Mouse (Mus musculus) midbrain, embryonic 10.5 days (tissue): ENCODE data around the gene Lingo1. TPM values are rescaled to one million over a fixed set of nuclear protein-coding genes. Genes with fewer than 3 reads are reported as not detected.

ENCODE experiments used
- DNase-seq: peaks from one replicate; pipeline ENCODE4 v3.0.0-alpha.2; 2017; ENCODE audit warnings: low spot score
- H3K27ac ChIP-seq: fragments of 300-500 bp; sonication (generic); replicated peaks from 2 replicates; pipeline ENCODE4 v1.5.1; 2016; ENCODE audit warnings: mild to moderate bottlenecking
- H3K27me3 ChIP-seq: fragments of 300-500 bp; sonication (generic); 2 replicates; pipeline ENCODE4 v1.6.1; 2016; ENCODE audit warnings: low read depth, mild to moderate bottlenecking; ENCODE audit not compliant: poor library complexity, severe bottlenecking
- H3K36me3 ChIP-seq: fragments of 300-500 bp; sonication (generic); 2 replicates; pipeline ENCODE4 v1.6.1; 2016; ENCODE audit warnings: mild to moderate bottlenecking, moderate library complexity
- H3K4me1 ChIP-seq: fragments of 300-500 bp; sonication (generic); 2 replicates; pipeline ENCODE4 v1.6.1; 2016
- H3K4me3 ChIP-seq: fragments of 300-500 bp; sonication (generic); 2 replicates; pipeline ENCODE4 v1.5.1; 2016; ENCODE audit warnings: mild to moderate bottlenecking, moderate library complexity
- H3K9me3 ChIP-seq: fragments of 300-500 bp; sonication (generic); replicated peaks from 2 replicates; pipeline ENCODE4 v1.6.1; 2016; ENCODE audit warnings: mild to moderate bottlenecking
- WGBS: fragments of 180-500 bp; shearing (Covaris S2); methylation state at CpG from one replicate; pipeline ENCODE4 v1.1.7; 2016; 5-methylcytosine and 5-hydroxymethylcytosine counted together
- polyA plus RNA-seq: library from polyadenylated mRNA; unstranded; fragments of >200 nt; fragmentation: Nextera tagmentation; extraction: Ambion mirVana; gene quantifications from 2 replicates; pipeline ENCODE4 v1.2.1, GENCODE M21; 2016

The Lingo1 gene
- polyA plus RNA-seq, 1 experiment from 2014 or later, result 2.8 TPM

- 0% methylated on average over 25 of the region's 25 CpGs for WGBS
- Histone ChIP-seq H3K27me3 (peaks cover 81% of the 10 kb centered on the region), H3K36me3 (no peaks in the 10 kb centered on the region), H3K27ac (peak overlapping the region; percentile 88), H3K9me3 (no peaks in the 10 kb centered on the region), H3K4me1 (peaks cover 36% of the 10 kb centered on the region), H3K4me3 (peak overlapping the region; percentile 78)
- peak; percentile 41 for DNase-seq
These were observed 161.7 kb downstream of the Lingo1 start for GRCm38 (mm10) chr9:56634406-56635120.

- Histone ChIP-seq H3K27me3 (peaks cover 71% of the 10 kb centered on the region), H3K9me3 (no peaks in the 10 kb centered on the region), H3K4me3 (peak overlapping the region; percentile 78), H3K4me1 (peaks cover 35% of the 10 kb centered on the region), H3K27ac (peak overlapping the region; percentile 88), H3K36me3 (no peaks in the 10 kb centered on the region)
- DNase-seq, result no peak
- 28% methylated on average over 13 of the region's 13 CpGs for WGBS
These were observed 162.6 kb downstream of the Lingo1 start for GRCm38 (mm10) chr9:56633449-56634225.

GRCm38 (mm10) chr9:56630945-56631344, 165.3 kb downstream of the Lingo1 start:
- 85% methylated on average over 4 of the region's 4 CpGs for WGBS
- no peaks in the 10 kb centered on the region for H3K36me3 ChIP-seq
- H3K9me3 ChIP-seq, result no peaks in the 10 kb centered on the region
- H3K4me1 ChIP-seq, result peaks cover 24% of the 10 kb centered on the region
- no peak overlapping the region for H3K27ac ChIP-seq
- no peak for DNase-seq
- no peak overlapping the region for H3K4me3 ChIP-seq
- H3K27me3 ChIP-seq, result peaks cover 46% of the 10 kb centered on the region

- WGBS, result 83% methylated on average over 5 of the region's 5 CpGs
- H3K36me3 ChIP-seq, result no peaks in the 10 kb centered on the region
- no peak for DNase-seq
- peaks cover 19% of the 10 kb centered on the region for H3K4me1 ChIP-seq
- H3K4me3 ChIP-seq, result no peak overlapping the region
- H3K27ac ChIP-seq, result no peak overlapping the region
- H3K9me3 ChIP-seq, result no peaks in the 10 kb centered on the region
- peaks cover 41% of the 10 kb centered on the region for H3K27me3 ChIP-seq
These were observed 166.4 kb downstream of the Lingo1 start for GRCm38 (mm10) chr9:56629674-56630397.

GRCm38 (mm10) chr9:56627295-56627694, 169.0 kb downstream of the Lingo1 start:
- no peak overlapping the region for H3K4me3 ChIP-seq
- H3K36me3 ChIP-seq, result no peaks in the 10 kb centered on the region
- no peak for DNase-seq
- H3K9me3 ChIP-seq, result no peaks in the 10 kb centered on the region
- peaks cover 40% of the 10 kb centered on the region for H3K27me3 ChIP-seq
- WGBS, result 78% methylated on average over 4 of the region's 4 CpGs
- H3K4me1 ChIP-seq, result peaks cover 17% of the 10 kb centered on the region
- no peak overlapping the region for H3K27ac ChIP-seq

- H3K4me1 ChIP-seq, result peaks cover 28% of the 10 kb centered on the region
These were observed 171.3 kb downstream of the Lingo1 start for GRCm38 (mm10) chr9:56624923-56625322.

GRCm38 (mm10) chr9:56623361-56623760, 172.9 kb downstream of the Lingo1 start:
- Histone ChIP-seq H3K4me3 (no peak overlapping the region), H3K27me3 (peaks cover 68% of the 10 kb centered on the region), H3K27ac (no peak overlapping the region), H3K4me1 (peaks cover 28% of the 10 kb centered on the region), H3K36me3 (peaks cover 12% of the 10 kb centered on the region; the same call in 1 of the 2 replicates), H3K9me3 (no peaks in the 10 kb centered on the region)
- 93% methylated on average over 11 of the region's 11 CpGs for WGBS
- no peak for DNase-seq

More at GRCm38 (mm10) chr9:56624923-56625322, 171.3 kb downstream of the Lingo1 start:
- H3K36me3 ChIP-seq, result 0 out of 2 replicates have a peak, but pooled peaks cover 5% of the 10 kb centered on the region
- 0 out of 2 replicates have a peak overlapping the region, but pooled peaks have one; percentile 38 for H3K27ac ChIP-seq
- no peaks in the 10 kb centered on the region for H3K9me3 ChIP-seq
- H3K4me3 ChIP-seq, result no peak overlapping the region
- no peak for DNase-seq
- peaks cover 54% of the 10 kb centered on the region for H3K27me3 ChIP-seq
- 34% methylated on average over 2 of the region's 2 CpGs for WGBS

GRCm38 (mm10) chr9:56622761-56623160, 173.5 kb downstream of the Lingo1 start:
- Histone ChIP-seq H3K36me3 (peaks cover 12% of the 10 kb centered on the region; the same call in 1 of the 2 replicates), H3K4me3 (no peak overlapping the region), H3K4me1 (peaks cover 28% of the 10 kb centered on the region), H3K9me3 (no peaks in the 10 kb centered on the region), H3K27me3 (peaks cover 71% of the 10 kb centered on the region), H3K27ac (no peak overlapping the region)
- WGBS, result 75% methylated on average over 7 of the region's 7 CpGs
- DNase-seq, result no peak

GRCm38 (mm10) chr9:56620512-56621371, 175.5 kb downstream of the Lingo1 start:
- Histone ChIP-seq H3K27ac (no peak overlapping the region), H3K27me3 (peaks cover 75% of the 10 kb centered on the region), H3K4me3 (peak overlapping the region; percentile 18; the same call in 1 of the 2 replicates), H3K36me3 (peaks cover 12% of the 10 kb centered on the region; the same call in 1 of the 2 replicates), H3K4me1 (peaks cover 28% of the 10 kb centered on the region), H3K9me3 (no peaks in the 10 kb centered on the region)
- 23% methylated on average over 42 of the region's 42 CpGs for WGBS
- no peak for DNase-seq

GRCm38 (mm10) chr9:56619715-56620114, 176.6 kb downstream of the Lingo1 start:
- Histone ChIP-seq H3K9me3 (no peaks in the 10 kb centered on the region), H3K27me3 (peaks cover 68% of the 10 kb centered on the region), H3K4me1 (peaks cover 20% of the 10 kb centered on the region), H3K4me3 (no peak overlapping the region), H3K36me3 (peaks cover 12% of the 10 kb centered on the region; the same call in 1 of the 2 replicates), H3K27ac (no peak overlapping the region)
- WGBS, result 79% methylated on average over 23 of the region's 23 CpGs
- no peak for DNase-seq

- H3K27me3 ChIP-seq, result peaks cover 58% of the 10 kb centered on the region
- no peaks in the 10 kb centered on the region for H3K9me3 ChIP-seq
- WGBS, result 90% methylated on average over 4 of the region's 4 CpGs
- H3K4me1 ChIP-seq, result peaks cover 16% of the 10 kb centered on the region
- peaks cover 12% of the 10 kb centered on the region; the same call in 1 of the 2 replicates for H3K36me3 ChIP-seq
- no peak overlapping the region for H3K27ac ChIP-seq
- DNase-seq, result no peak
- H3K4me3 ChIP-seq, result no peak overlapping the region
These were observed 177.6 kb downstream of the Lingo1 start for GRCm38 (mm10) chr9:56618660-56619059.
